In genomic region chr16:18390399-18390798, GRCm38 (mm10) we compare ENCODE assay signal across 18 mouse cellular contexts. TPM values are rescaled to one million over a fixed set of nuclear protein-coding genes. Genes with fewer than 3 reads are reported as not detected.
A peak's percentile ranks its signal among the peaks of the same experiment; 100 is the strongest.
DNase-seq lines count a peak whose midpoint lies in the region; ATAC-seq lines count a peak whose summit lies in the region.
"Had no signal": no experiment of that assay in that cellular context is flagged by ENCODE, and none has a peak within 500 bp of the region (broad histone marks: within the 10 kb centered on the region; RNA-seq: fewer than 3 reads in every experiment).

No protein-coding gene starts in this region.

- peaks cover 92% of the 10 kb centered on the region for H3K4me1 ChIP-seq in midbrain, embryonic 10.5 days
- peaks cover 44% of the 10 kb centered on the region for H3K4me1 ChIP-seq in midbrain, embryonic 14.5 days (ENCODE audit: control insufficient read depth, insufficient read depth, low read length)
- H3K4me1 ChIP-seq in liver, embryonic 12.5 days, result peaks cover 90% of the 10 kb centered on the region
- H3K4me1 ChIP-seq in intestine, embryonic 15.5 days (replicated peaks), result peaks cover 31% of the 10 kb centered on the region

- no peaks in the 10 kb centered on the region for H3K36me3 ChIP-seq in midbrain, embryonic 10.5 days
- no peaks in the 10 kb centered on the region for H3K36me3 ChIP-seq in midbrain, embryonic 14.5 days (ENCODE audit: control insufficient read depth, insufficient read depth, low read length)
- H3K36me3 ChIP-seq in liver, embryonic 12.5 days, result no peaks in the 10 kb centered on the region
- H3K36me3 ChIP-seq in intestine, embryonic 15.5 days, result no peaks in the 10 kb centered on the region
- H3K36me3 ChIP-seq: embryonic facial prominence, embryonic 12.5 days; forebrain, embryonic 12.5 days; heart, embryonic 12.5 days; hindbrain, embryonic 12.5 days had no signal

- no peaks in the 10 kb centered on the region for H3K9me3 ChIP-seq in midbrain, embryonic 10.5 days (replicated peaks)
- H3K9me3 ChIP-seq in midbrain, embryonic 14.5 days (ENCODE audit: control insufficient read depth, low read length), result no peaks in the 10 kb centered on the region
- no peaks in the 10 kb centered on the region for H3K9me3 ChIP-seq in liver, embryonic 12.5 days (replicated peaks)
- no peaks in the 10 kb centered on the region for H3K9me3 ChIP-seq in intestine, embryonic 15.5 days
- H3K9me3 ChIP-seq: embryonic facial prominence, embryonic 12.5 days; forebrain, embryonic 12.5 days; heart, embryonic 12.5 days; hindbrain, embryonic 12.5 days had no signal

- ATAC-seq in midbrain, embryonic 14.5 days (ENCODE audit: low FRiP score, low TSS enrichment), result no peak
- ATAC-seq in liver, embryonic 12.5 days, result no peak
- ATAC-seq in intestine, embryonic 15.5 days, result no peak
- ATAC-seq: forebrain, embryonic 16.5 days; hindbrain, postnatal 0 days; Patski had no signal

- peak overlapping the region; percentile 46 for H3K27ac ChIP-seq in midbrain, embryonic 10.5 days (replicated peaks)
- H3K27ac ChIP-seq in midbrain, embryonic 14.5 days (replicated peaks; ENCODE audit: low read depth, low read length), result no peak overlapping the region
- H3K27ac ChIP-seq in liver, embryonic 12.5 days, result peak overlapping the region; percentile 33; the same call in 1 of the 2 replicates
- no peak overlapping the region for H3K27ac ChIP-seq in intestine, embryonic 15.5 days
- H3K27ac ChIP-seq: embryonic facial prominence, embryonic 12.5 days; forebrain, embryonic 12.5 days; hindbrain, embryonic 12.5 days; hindbrain, postnatal 0 days had no signal

- intact Hi-C loops in heart, postnatal 10 days (cut with DNase I), result no loop called here

- WGBS in midbrain, embryonic 10.5 days, result 69% methylated on average over 6 of the region's 6 CpGs
- 77% methylated on average over 6 of the region's 6 CpGs for WGBS in midbrain, embryonic 14.5 days
- 71% methylated on average over 6 of the region's 6 CpGs for WGBS in liver, embryonic 12.5 days (ENCODE audit: insufficient replicate concordance)
- WGBS in intestine, embryonic 15.5 days, result 76% methylated on average over 6 of the region's 6 CpGs

- H3K9ac ChIP-seq in midbrain, embryonic 14.5 days (replicated peaks; ENCODE audit: low read length), result no peak overlapping the region
- no peak overlapping the region for H3K9ac ChIP-seq in liver, embryonic 12.5 days
- H3K9ac ChIP-seq in intestine, embryonic 15.5 days, result no peak overlapping the region
- H3K9ac ChIP-seq: embryonic facial prominence, embryonic 12.5 days; forebrain, embryonic 12.5 days; heart, embryonic 12.5 days; hindbrain, embryonic 12.5 days had no signal

- no peaks in the 10 kb centered on the region for H3K27me3 ChIP-seq in midbrain, embryonic 10.5 days (ENCODE audit: low read depth, poor library complexity, severe bottlenecking)
- no peaks in the 10 kb centered on the region for H3K27me3 ChIP-seq in midbrain, embryonic 14.5 days (ENCODE audit: control insufficient read depth, insufficient read depth, low read length)
- H3K27me3 ChIP-seq in liver, embryonic 12.5 days (replicated peaks), result no peaks in the 10 kb centered on the region
- no peaks in the 10 kb centered on the region for H3K27me3 ChIP-seq in intestine, embryonic 15.5 days (replicated peaks)
- H3K27me3 ChIP-seq: embryonic facial prominence, embryonic 12.5 days; forebrain, embryonic 12.5 days; heart, embryonic 12.5 days; hindbrain, embryonic 12.5 days; Patski had no signal

- no peak overlapping the region for H3K4me2 ChIP-seq in midbrain, embryonic 14.5 days (ENCODE audit: low read length)
- no peak overlapping the region for H3K4me2 ChIP-seq in liver, embryonic 12.5 days
- no peak overlapping the region for H3K4me2 ChIP-seq in intestine, embryonic 15.5 days (replicated peaks)
- H3K4me2 ChIP-seq: embryonic facial prominence, embryonic 12.5 days; forebrain, embryonic 12.5 days; heart, embryonic 12.5 days; hindbrain, embryonic 12.5 days had no signal

- no peak overlapping the region for H3K4me3 ChIP-seq in midbrain, embryonic 10.5 days
- H3K4me3 ChIP-seq in midbrain, embryonic 14.5 days (replicated peaks; ENCODE audit: low read depth, low read length), result no peak overlapping the region
- no peak overlapping the region for H3K4me3 ChIP-seq in liver, embryonic 12.5 days
- no peak overlapping the region for H3K4me3 ChIP-seq in intestine, embryonic 15.5 days (replicated peaks)
- H3K4me3 ChIP-seq: embryonic facial prominence, embryonic 12.5 days; forebrain, embryonic 12.5 days; heart, embryonic 12.5 days; hindbrain, embryonic 12.5 days had no signal

- DNase-seq in heart, adult 11 months, result peak; percentile 86
- no peak for DNase-seq in heart, postnatal 10 days
- DNase-seq in midbrain, embryonic 10.5 days (ENCODE audit: low spot score), result no peak
- DNase-seq in midbrain, embryonic 14.5 days, result no peak
- DNase-seq: adrenal gland, adult 2 months; adrenal gland, postnatal 25 days; cerebellum, adult 2 months; gastrocnemius, postnatal 14 days; heart, postnatal 36 days had no signal

RNA-seq across cellular contexts. Expression of gene Txnrd2, which starts 35.8 kb away (rescaled TPM):
- 10 to 100 TPM; 30.0 to 32.0 TPM for total RNA-seq in heart, postnatal 10 days (2021)
- 30.6 and 30.7 TPM in 2 replicates for polyA plus RNA-seq in midbrain, embryonic 10.5 days (2016; fragmentation: Nextera tagmentation; extraction: Ambion mirVana)
- 24.9 and 28.7 TPM in 2 replicates for polyA plus RNA-seq in midbrain, embryonic 14.5 days (2014; fragmentation: Nextera tagmentation; extraction: Ambion mirVana)
- polyA plus RNA-seq in liver, embryonic 12.5 days (2016; fragmentation: Nextera tagmentation; extraction: Ambion mirVana), result 106 and 107 TPM in 2 replicates
- polyA plus RNA-seq in intestine, embryonic 15.5 days (2015; fragmentation: Nextera tagmentation; extraction: Ambion mirVana), result 25.4 and 25.8 TPM in 2 replicates

RNA-seq across cellular contexts. Expression of gene Comt, which starts 36.3 kb away (rescaled TPM):
- total RNA-seq in heart, postnatal 10 days (2021), result 100 to 1,000 TPM; 133 to 156 TPM
- 62.0 and 66.0 TPM in 2 replicates for polyA plus RNA-seq in midbrain, embryonic 10.5 days (2016; fragmentation: Nextera tagmentation; extraction: Ambion mirVana)
- polyA plus RNA-seq in midbrain, embryonic 14.5 days (2014; fragmentation: Nextera tagmentation; extraction: Ambion mirVana), result 79.9 and 81.3 TPM in 2 replicates
- polyA plus RNA-seq in liver, embryonic 12.5 days (2016; fragmentation: Nextera tagmentation; extraction: Ambion mirVana), result 113 and 120 TPM in 2 replicates
- 89.5 and 97.1 TPM in 2 replicates for polyA plus RNA-seq in intestine, embryonic 15.5 days (2015; fragmentation: Nextera tagmentation; extraction: Ambion mirVana)

RNA-seq across cellular contexts. Expression of gene Arvcf, which starts 42.4 kb away (rescaled TPM):
- total RNA-seq in heart, postnatal 10 days (2021), result 10 to 100 TPM; 25.0 to 33.6 TPM
- polyA plus RNA-seq in midbrain, embryonic 10.5 days (2016; fragmentation: Nextera tagmentation; extraction: Ambion mirVana), result 110 and 133 TPM in 2 replicates
- 70.2 and 70.4 TPM in 2 replicates for polyA plus RNA-seq in midbrain, embryonic 14.5 days (2014; fragmentation: Nextera tagmentation; extraction: Ambion mirVana)
- polyA plus RNA-seq in liver, embryonic 12.5 days (2016; fragmentation: Nextera tagmentation; extraction: Ambion mirVana), result 12.6 and 12.9 TPM in 2 replicates
- 21.7 and 22.1 TPM in 2 replicates for polyA plus RNA-seq in intestine, embryonic 15.5 days (2015; fragmentation: Nextera tagmentation; extraction: Ambion mirVana)

RNA-seq across cellular contexts. Expression of gene Tango2, which starts 42.5 kb away (rescaled TPM):
- total RNA-seq in heart, postnatal 10 days (2021), result 10 to 100 TPM; 62.7 to 65.3 TPM
- 40.1 and 45.2 TPM in 2 replicates for polyA plus RNA-seq in midbrain, embryonic 10.5 days (2016; fragmentation: Nextera tagmentation; extraction: Ambion mirVana)
- 70.0 TPM in 2 replicates for polyA plus RNA-seq in midbrain, embryonic 14.5 days (2014; fragmentation: Nextera tagmentation; extraction: Ambion mirVana)
- 76.3 and 79.3 TPM in 2 replicates for polyA plus RNA-seq in liver, embryonic 12.5 days (2016; fragmentation: Nextera tagmentation; extraction: Ambion mirVana)
- polyA plus RNA-seq in intestine, embryonic 15.5 days (2015; fragmentation: Nextera tagmentation; extraction: Ambion mirVana), result 43.0 and 49.4 TPM in 2 replicates

Comparison
In these comparisons a context has a peak if more than half of its experiments do, and no peak if none do; other contexts are left out.
1. H3K27ac ChIP-seq: peak in midbrain, embryonic 10.5 days (single experiment) and liver, embryonic 12.5 days (single experiment); none in midbrain, embryonic 14.5 days (single experiment) and intestine, embryonic 15.5 days (single experiment).